Mouse (Mus musculus) embryonic fibroblast, embryonic 13.5 days (primary cell): Measurements from ENCODE around the gene Tagln2.

Source experiments
- CTCF ChIP-seq: IDR thresholded peaks from 2 replicates; pipeline ENCODE4 v1.5.1; 2011; ENCODE audit warnings: mild to moderate bottlenecking, control low read depth, low read length, moderate library complexity, borderline replicate concordance; ENCODE audit not compliant: insufficient read depth
- POLR2A ChIP-seq: IDR thresholded peaks from 2 replicates; pipeline ENCODE4 v1.6.1; 2011; ENCODE audit warnings: low read depth, mild to moderate bottlenecking, control low read depth, low read length, moderate library complexity

DNA sequence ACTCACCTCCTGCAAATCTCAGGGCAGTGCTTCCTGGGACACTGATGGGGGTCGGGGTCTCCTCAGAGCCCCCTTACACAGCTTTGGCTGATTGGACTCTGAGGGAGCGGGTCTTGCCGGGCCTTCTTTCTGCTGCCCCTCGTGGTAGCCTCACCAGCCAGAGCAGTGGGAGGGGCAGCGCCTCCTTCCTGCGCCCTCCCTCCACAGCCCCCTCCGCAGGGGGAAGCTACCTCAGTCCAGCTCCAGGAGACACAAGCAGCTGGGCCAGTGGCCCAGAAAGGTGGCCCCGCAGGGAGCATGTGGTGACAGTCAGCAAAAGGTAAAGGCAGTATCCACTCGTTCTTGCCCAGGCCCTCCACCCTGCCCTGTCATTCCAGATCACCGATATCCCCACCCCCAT, 2.4 kb upstream of the Tagln2 start:
- TF ChIP-seq CTCF (no peak), POLR2A (no peak)
